Mouse (Mus musculus) megakaryocyte, adult 5-6 weeks (primary cell): Measurements from ENCODE around the gene Zfp62. TPM values are rescaled to one million over a fixed set of nuclear protein-coding genes. Genes with fewer than 3 reads are reported as not detected.

Experiments used
- ATAC-seq: 2 replicates; pipeline ENCODE4 v1.8.0; 2016; ENCODE audit warnings: mild to moderate bottlenecking, inconsistent platforms; ENCODE audit not compliant: poor library complexity, severe bottlenecking
- total RNA-seq, 2 experiments: library from RNA; stranded (forward) in 1 of 2; stranded (reverse) in 1 of 2; fragments of 153-499, 151-499 nt in 1 of 2; fragments of 221-1000, 200-1000 nt in 1 of 2; gene quantifications; 2 replicates each; pipeline versions ENCODE4 v1.2.3 to v1.2.4; 2015 to 2017

The Zfp62 gene
- total RNA-seq, 2 experiments from 2014 or later: 59.7 to 80.3 TPM

- ATAC-seq: no peak
These were observed 44.2 kb downstream of the Zfp62 start for GRCm38 (mm10) chr11:49247255-49247654.

- ATAC-seq: no peak
These were observed 45.3 kb downstream of the Zfp62 start for GRCm38 (mm10) chr11:49248226-49248973.

GRCm38 (mm10) chr11:49248974-49249700, 46.0 kb downstream of the Zfp62 start:
- ATAC-seq: no peak

- ATAC-seq: peak; percentile 13
These were observed 46.8 kb downstream of the Zfp62 start for GRCm38 (mm10) chr11:49249811-49250421.

DNA sequence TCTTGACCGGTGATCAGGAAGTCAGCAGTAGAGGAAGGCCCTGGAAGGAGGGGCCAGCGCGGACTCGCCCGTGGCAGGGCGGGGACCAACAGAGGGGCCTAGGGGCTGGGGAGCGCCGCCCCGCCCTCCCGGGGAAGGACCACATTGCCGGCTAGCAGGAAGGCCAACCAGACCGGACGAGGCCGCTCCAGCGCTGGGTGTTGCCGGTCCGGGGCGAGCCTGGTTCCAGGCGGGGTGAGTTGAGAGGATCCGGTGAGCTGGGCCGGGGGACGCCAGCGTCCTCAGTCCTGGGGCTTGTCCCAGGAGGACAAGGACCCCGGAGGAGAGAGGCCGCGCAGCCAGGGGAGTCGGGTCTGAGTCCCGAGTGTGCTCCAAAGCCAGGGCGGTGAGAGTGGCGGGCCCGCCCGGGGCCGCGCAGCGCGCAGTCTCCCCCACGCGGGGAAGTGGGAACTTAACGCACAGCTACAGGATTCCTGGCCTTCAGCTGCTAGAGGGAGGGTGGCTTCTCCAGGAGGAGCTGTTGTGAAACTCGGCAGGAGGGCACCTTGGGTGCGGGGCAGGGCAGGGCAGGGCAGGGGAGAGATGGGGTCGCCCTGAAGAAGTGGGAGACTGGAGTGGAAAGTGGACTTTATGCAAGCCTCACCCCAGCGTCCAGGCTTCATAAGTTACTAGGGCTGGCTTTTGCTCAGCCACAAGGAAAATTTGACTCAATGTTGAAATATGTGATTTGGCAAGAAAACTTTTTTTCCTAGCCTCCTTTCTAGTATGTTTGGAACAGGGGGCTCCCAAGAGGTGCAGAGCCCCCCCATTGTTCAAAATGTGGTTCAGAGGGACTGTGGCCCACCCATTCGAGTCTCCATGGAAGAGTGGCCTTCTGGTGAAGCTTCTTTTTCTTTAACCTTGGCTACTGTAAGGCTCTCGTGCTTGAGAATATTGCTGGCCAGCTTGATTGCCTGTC, 47.6 kb downstream of the Zfp62 start:
- peak; percentile 84 for ATAC-seq

GRCm38 (mm10) chr11:49251380-49251761, 48.3 kb downstream of the Zfp62 start:
- ATAC-seq: no peak

- ATAC-seq: no peak
These were observed 49.0 kb downstream of the Zfp62 start for GRCm38 (mm10) chr11:49252048-49252447.

DNA sequence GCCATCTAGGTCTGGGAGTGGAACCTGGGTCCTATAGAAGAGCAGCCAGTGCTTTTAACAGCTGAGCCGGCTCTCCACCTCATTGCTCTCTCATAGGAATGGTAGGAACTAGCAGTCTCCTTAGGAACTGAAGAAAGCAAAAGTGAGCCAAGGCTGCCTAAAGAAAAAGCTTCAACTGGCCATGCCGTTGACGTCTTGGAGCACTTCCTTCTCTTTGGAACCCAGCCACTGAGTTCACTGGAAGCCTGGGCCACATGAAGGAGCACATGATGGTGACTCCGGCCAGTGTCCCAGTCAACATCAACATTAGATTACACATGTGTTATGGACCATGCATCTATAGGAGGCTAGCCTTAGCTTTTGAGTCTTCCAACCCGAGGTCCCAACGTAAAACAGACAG, 49.9 kb downstream of the Zfp62 start:
- no peak for ATAC-seq

DNA sequence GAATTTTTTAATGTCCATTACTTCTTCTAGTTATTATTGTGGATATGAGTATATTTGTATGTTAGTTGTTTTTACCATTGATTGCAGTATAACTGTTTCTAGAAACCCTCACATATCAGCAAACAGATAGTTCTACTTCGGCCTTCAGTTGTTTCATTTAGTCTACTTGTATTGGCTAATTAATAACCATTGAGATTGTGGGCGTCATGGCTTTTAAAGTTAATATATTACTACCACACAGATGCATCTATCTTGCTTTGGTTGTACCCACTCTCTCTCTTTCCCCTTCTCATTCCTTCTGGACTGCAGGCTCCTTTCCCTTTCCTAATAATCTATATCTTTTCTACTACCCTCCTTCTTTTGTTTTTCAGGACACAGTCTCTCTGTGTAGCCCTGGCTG, 56.2 kb downstream of the Zfp62 start:
- no peak for ATAC-seq

GRCm38 (mm10) chr11:49259829-49260228, 56.7 kb downstream of the Zfp62 start:
- no peak for ATAC-seq

DNA sequence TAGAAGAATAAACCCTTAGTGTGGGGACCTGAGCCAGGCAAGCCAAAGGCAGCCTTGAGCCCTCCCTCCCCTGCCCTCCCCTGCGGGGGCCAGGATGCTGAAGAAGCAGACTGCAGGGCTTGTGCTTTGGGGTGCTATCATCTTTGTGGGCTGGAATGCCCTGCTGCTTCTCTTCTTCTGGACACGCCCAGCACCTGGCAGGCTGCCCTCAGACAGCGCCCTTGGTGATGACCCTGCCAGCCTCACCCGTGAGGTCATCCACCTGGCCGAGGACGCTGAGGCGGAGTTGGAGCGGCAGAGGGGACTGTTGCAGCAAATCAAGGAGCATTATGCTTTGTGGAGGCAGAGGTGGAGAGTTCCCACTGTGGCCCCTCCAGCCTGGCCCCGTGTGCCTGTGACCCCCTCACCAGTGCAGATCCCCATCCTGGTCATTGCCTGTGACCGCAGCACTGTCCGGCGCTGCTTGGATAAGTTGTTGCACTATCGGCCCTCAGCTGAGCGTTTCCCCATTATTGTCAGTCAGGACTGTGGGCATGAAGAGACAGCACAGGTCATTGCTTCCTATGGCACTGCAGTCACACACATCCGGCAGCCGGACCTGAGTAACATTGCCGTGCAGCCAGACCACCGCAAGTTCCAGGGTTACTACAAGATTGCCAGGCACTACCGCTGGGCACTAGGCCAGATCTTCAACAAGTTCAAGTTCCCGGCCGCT, 57.7 kb downstream of the Zfp62 start:
- ATAC-seq: no peak

- ATAC-seq: no peak
These were observed 58.3 kb downstream of the Zfp62 start for GRCm38 (mm10) chr11:49261313-49261855.

GRCm38 (mm10) chr11:49262286-49262685, 59.2 kb downstream of the Zfp62 start:
- no peak for ATAC-seq

GRCm38 (mm10) chr11:49263149-49263548, 60.1 kb downstream of the Zfp62 start:
- ATAC-seq: no peak

- ATAC-seq: no peak
These were observed 61.0 kb downstream of the Zfp62 start for GRCm38 (mm10) chr11:49264081-49264480.

- no peak for ATAC-seq
These were observed 61.5 kb downstream of the Zfp62 start for GRCm38 (mm10) chr11:49264622-49265021.

- no peak for ATAC-seq
These were observed 62.0 kb downstream of the Zfp62 start for GRCm38 (mm10) chr11:49265101-49265500.

GRCm38 (mm10) chr11:49266671-49267070, 63.6 kb downstream of the Zfp62 start:
- no peak for ATAC-seq

GRCm38 (mm10) chr11:49267316-49267715, 64.2 kb downstream of the Zfp62 start:
- ATAC-seq: no peak
